Mouse (Mus musculus): ENCODE results near the gene Lmtk3.

Gene Lmtk3

GRCm38 (mm10) chr7:45784524-45785372, 1.2 kb downstream of the Lmtk3 start, which contains the start of gene Sult2b1:
Sult2b1 (minus strand) TSS chr7:45784669.
- no peak for DNase-seq

GRCm38 (mm10) chr7:45785388-45786135, 2.0 kb downstream of the Lmtk3 start:
- DNase-seq, result no peak

GRCm38 (mm10) chr7:45786136-45786578, 2.6 kb downstream of the Lmtk3 start:
- DNase-seq, result no peak

GRCm38 (mm10) chr7:45786661-45787413, 3.3 kb downstream of the Lmtk3 start:
- DNase-seq, result no peak

- DNase-seq, result no peak
Observed at GRCm38 (mm10) chr7:45787642-45788041, 4.1 kb downstream of the Lmtk3 start.

GRCm38 (mm10) chr7:45790721-45791120, 7.2 kb downstream of the Lmtk3 start:
- DNase-seq, result peak in 1 of 2 experiments; percentile 63

- DNase-seq, result no peak
Observed at GRCm38 (mm10) chr7:45791756-45792490, 8.4 kb downstream of the Lmtk3 start.

- no peak for DNase-seq
Observed at GRCm38 (mm10) chr7:45793240-45793639, 9.7 kb downstream of the Lmtk3 start.

GRCm38 (mm10) chr7:45793969-45794585, 10.5 kb downstream of the Lmtk3 start:
- no peak for DNase-seq

GRCm38 (mm10) chr7:45794971-45795370, 11.4 kb downstream of the Lmtk3 start:
- no peak for DNase-seq

GRCm38 (mm10) chr7:45796950-45797349, 13.4 kb downstream of the Lmtk3 start:
- DNase-seq, result no peak

- peak in 1 of 2 experiments; percentile 28 for DNase-seq
Observed at GRCm38 (mm10) chr7:45797661-45798510, 14.3 kb downstream of the Lmtk3 start.

- DNase-seq, result peak; percentile 47 to 51
Observed at GRCm38 (mm10) chr7:45798511-45798836, 14.9 kb downstream of the Lmtk3 start.

- DNase-seq, result no peak
Observed at GRCm38 (mm10) chr7:45798931-45799330, 15.4 kb downstream of the Lmtk3 start.

GRCm38 (mm10) chr7:45800001-45800400, 16.5 kb downstream of the Lmtk3 start:
- no peak for DNase-seq

GRCm38 (mm10) chr7:45800546-45801204, 17.1 kb downstream of the Lmtk3 start:
- peak; percentile 69 to 79 for DNase-seq

GRCm38 (mm10) chr7:45801348-45801747, 17.8 kb downstream of the Lmtk3 start:
- peak; percentile 90 to 94 for DNase-seq

GRCm38 (mm10) chr7:45802551-45802950, 19.0 kb downstream of the Lmtk3 start:
- DNase-seq, result no peak

- no peak for DNase-seq
Observed at GRCm38 (mm10) chr7:45805941-45806340, 22.4 kb downstream of the Lmtk3 start.

GRCm38 (mm10) chr7:45808471-45808870, 24.9 kb downstream of the Lmtk3 start:
- DNase-seq, result no peak

Data from lung, postnatal 4 days (tissue).